Mouse (Mus musculus) MEL (cell line): ENCODE results near the gene Ern1. TPM values are rescaled to one million over a fixed set of nuclear protein-coding genes. Genes with fewer than 3 reads are reported as not detected.

ENCODE experiments used
- DNase-seq: peaks from one replicate; pipeline ENCODE4 v3.0.0; 2011; ENCODE audit warnings: low read depth, low spot score
- H3K27ac ChIP-seq: 2 replicates; pipeline ENCODE4 v1.5.1; 2012; ENCODE audit warnings: low read depth, mild to moderate bottlenecking, control low read depth, low read length, moderate library complexity; ENCODE audit not compliant: control insufficient read depth
- H3K27me3 ChIP-seq, 2 experiments: fragments of 150-350 bp in 1 of 2; sonication (generic) in 1 of 2; 2 replicates each; pipeline ENCODE4 v1.6.1; 2012; ENCODE audit warnings: low read length in 2 of 2, mild to moderate bottlenecking in 2 of 2, improper control_type of control experiment in 1 of 2, moderate library complexity in 1 of 2; ENCODE audit not compliant: insufficient read depth in 2 of 2, control insufficient read depth in 1 of 2
- H3K36me3 ChIP-seq, 2 experiments: 2 replicates each; pipeline ENCODE4 v1.6.1; 2012 to 2014; ENCODE audit warnings: low read length in 2 of 2, improper control_type of control experiment in 1 of 2, inconsistent platforms in 1 of 2, mild to moderate bottlenecking in 1 of 2; ENCODE audit not compliant: insufficient read depth in 2 of 2, control insufficient read depth in 1 of 2
- H3K4me1 ChIP-seq, 2 experiments: fragments of 150-350 bp in 1 of 2; sonication (generic) in 1 of 2; 2 replicates each; pipeline ENCODE4 v1.6.1; 2012; ENCODE audit warnings: low read length in 2 of 2, improper control_type of control experiment in 1 of 2, mild to moderate bottlenecking in 1 of 2; ENCODE audit not compliant: insufficient read depth in 2 of 2, control insufficient read depth in 1 of 2
- H3K4me3 ChIP-seq, 2 experiments: fragments of 150-350 bp in 1 of 2; sonication (generic) in 1 of 2; 2 replicates each; pipeline ENCODE4 v1.5.1; 2012; ENCODE audit warnings: low read depth in 2 of 2, low read length in 2 of 2, mild to moderate bottlenecking in 2 of 2, moderate library complexity in 2 of 2, control low read depth in 1 of 2, improper control_type of control experiment in 1 of 2; ENCODE audit not compliant: control insufficient read depth in 1 of 2, insufficient read depth in 1 of 2
- H3K79me2 ChIP-seq: 2 replicates; pipeline ENCODE4 v1.6.1; 2012; ENCODE audit warnings: mild to moderate bottlenecking, low read length, moderate library complexity; ENCODE audit not compliant: control insufficient read depth, poor library complexity, insufficient read depth
- H3K9ac ChIP-seq: 2 replicates; pipeline ENCODE4 v1.6.1; 2012; ENCODE audit warnings: low read depth, mild to moderate bottlenecking, control low read depth, low read length, moderate library complexity; ENCODE audit not compliant: control insufficient read depth, poor library complexity, severe bottlenecking
- H3K9me3 ChIP-seq: fragments of 150-350 bp; sonication (generic); replicated peaks from 2 replicates; pipeline ENCODE4 v1.6.1; 2012; ENCODE audit warnings: mild to moderate bottlenecking, low read length, improper control_type of control experiment, moderate library complexity; ENCODE audit not compliant: insufficient read depth
- BHLHE40 ChIP-seq: IDR thresholded peaks from 2 replicates; pipeline ENCODE4 v1.6.1; 2012; ENCODE audit warnings: low read depth, mild to moderate bottlenecking, inconsistent platforms, low read length, improper control_type of control experiment, borderline replicate concordance
- CHD1 ChIP-seq: IDR thresholded peaks from 2 replicates; pipeline ENCODE4 v1.6.1; 2012; ENCODE audit warnings: low read depth, mild to moderate bottlenecking, inconsistent platforms, low read length, improper control_type of control experiment
- CHD2 ChIP-seq: IDR thresholded peaks from 2 replicates; pipeline ENCODE4 v1.6.1; 2011; ENCODE audit warnings: low read length, improper control_type of control experiment
- CTCF ChIP-seq, 3 experiments: IDR thresholded peaks in 2 of 3; conservative IDR thresholded peaks in 1 of 3; 2 replicates each; pipeline ENCODE4 v1.5.1; 2011 to 2012; ENCODE audit warnings: low read length in 3 of 3, low read depth in 2 of 3, mild to moderate bottlenecking in 2 of 3, improper control_type of control experiment in 1 of 3, inconsistent platforms in 1 of 3, mixed read lengths in 1 of 3, moderate library complexity in 1 of 3; ENCODE audit not compliant: control insufficient read depth in 1 of 3, insufficient read depth in 1 of 3, poor library complexity in 1 of 3, severe bottlenecking in 1 of 3
- ELF1 ChIP-seq: IDR thresholded peaks from 2 replicates; pipeline ENCODE4 v1.6.1; 2014; ENCODE audit warnings: low read depth, mild to moderate bottlenecking, inconsistent platforms, low read length, improper control_type of control experiment, moderate library complexity
- ETS1 ChIP-seq: IDR thresholded peaks from 2 replicates; pipeline ENCODE4 v1.6.1; 2012; ENCODE audit warnings: low read depth, mild to moderate bottlenecking, inconsistent platforms, low read length, improper control_type of control experiment, moderate library complexity
- GABPA ChIP-seq: IDR thresholded peaks from 2 replicates; pipeline ENCODE4 v1.6.1; 2012; ENCODE audit warnings: low read depth, mild to moderate bottlenecking, inconsistent platforms, low read length, improper control_type of control experiment, moderate library complexity
- GATA1 ChIP-seq: IDR thresholded peaks from 2 replicates; pipeline ENCODE4 v1.6.1; 2011; ENCODE audit warnings: low read depth, low read length, improper control_type of control experiment
- HCFC1 ChIP-seq: IDR thresholded peaks from 2 replicates; pipeline ENCODE4 v1.6.1; 2012; ENCODE audit warnings: low read depth, mild to moderate bottlenecking, inconsistent platforms, low read length, improper control_type of control experiment, moderate library complexity
- JUND ChIP-seq: IDR thresholded peaks from 2 replicates; pipeline ENCODE4 v1.6.1; 2011; ENCODE audit warnings: low read depth, mild to moderate bottlenecking, improper control_type of control experiment, low read length
- KAT2A ChIP-seq: conservative IDR thresholded peaks from 2 replicates; pipeline ENCODE4 v1.6.1; 2012; ENCODE audit warnings: low read depth, low read length, improper control_type of control experiment, inconsistent platforms
- MAFK ChIP-seq: IDR thresholded peaks from 2 replicates; pipeline ENCODE4 v1.6.1; 2011; ENCODE audit warnings: low read depth, mild to moderate bottlenecking, low read length, improper control_type of control experiment, borderline replicate concordance
- MAX ChIP-seq: IDR thresholded peaks from 2 replicates; pipeline ENCODE4 v1.6.1; 2011; ENCODE audit warnings: low read length, improper control_type of control experiment
- MAZ ChIP-seq: IDR thresholded peaks from 2 replicates; pipeline ENCODE4 v1.6.1; 2012; ENCODE audit warnings: low read depth, mild to moderate bottlenecking, inconsistent platforms, low read length, improper control_type of control experiment
- MEF2A ChIP-seq: IDR thresholded peaks from 2 replicates; pipeline ENCODE4 v1.6.1; 2014; ENCODE audit warnings: low read depth, mild to moderate bottlenecking, inconsistent platforms, low read length, improper control_type of control experiment; ENCODE audit not compliant: poor library complexity, insufficient replicate concordance, severe bottlenecking; ENCODE audit errors: extremely low read depth
- MXI1 ChIP-seq: IDR thresholded peaks from 2 replicates; pipeline ENCODE4 v1.6.1; 2011; ENCODE audit warnings: mild to moderate bottlenecking, low read depth, low read length, improper control_type of control experiment
- MYB ChIP-seq: IDR thresholded peaks from 2 replicates; pipeline ENCODE4 v1.6.1; 2011; ENCODE audit warnings: mild to moderate bottlenecking, low read depth, low read length, improper control_type of control experiment
- MYC ChIP-seq: IDR thresholded peaks from 2 replicates; pipeline ENCODE4 v1.6.1; 2011; ENCODE audit warnings: low read depth, mild to moderate bottlenecking, low read length, improper control_type of control experiment, moderate library complexity
- NELFE ChIP-seq: IDR thresholded peaks from 2 replicates; pipeline ENCODE4 v1.6.1; 2011; ENCODE audit warnings: low read depth, low read length, improper control_type of control experiment
- NRF1 ChIP-seq: IDR thresholded peaks from 2 replicates; pipeline ENCODE4 v1.6.1; 2014; ENCODE audit warnings: low read depth, mild to moderate bottlenecking, inconsistent platforms, low read length, improper control_type of control experiment, moderate library complexity; ENCODE audit not compliant: poor library complexity, insufficient read depth, severe bottlenecking
- POLR2A ChIP-seq, 2 experiments: IDR thresholded peaks; 2 replicates each; pipeline ENCODE4 v1.6.1; 2011 to 2012; ENCODE audit warnings: low read length in 2 of 2, mild to moderate bottlenecking in 2 of 2, control low read depth in 1 of 2, improper control_type of control experiment in 1 of 2, low read depth in 1 of 2, moderate library complexity in 1 of 2; ENCODE audit not compliant: control insufficient read depth in 1 of 2, insufficient read depth in 1 of 2, poor library complexity in 1 of 2
- RCOR1 ChIP-seq: IDR thresholded peaks from 2 replicates; pipeline ENCODE4 v1.6.1; 2012; ENCODE audit warnings: low read depth, mild to moderate bottlenecking, inconsistent platforms, low read length, improper control_type of control experiment
- SIN3A ChIP-seq: IDR thresholded peaks from 2 replicates; pipeline ENCODE4 v1.6.1; 2012; ENCODE audit warnings: low read length, improper control_type of control experiment, inconsistent platforms
- SMC3 ChIP-seq: IDR thresholded peaks from 2 replicates; pipeline ENCODE4 v1.6.1; 2011; ENCODE audit warnings: low read depth, low read length, improper control_type of control experiment
- TAL1 ChIP-seq: IDR thresholded peaks from 2 replicates; pipeline ENCODE4 v1.6.1; 2012; ENCODE audit warnings: mild to moderate bottlenecking, inconsistent platforms, low read length, moderate library complexity, mixed read lengths
- TCF12 ChIP-seq: IDR thresholded peaks from 2 replicates; pipeline ENCODE4 v1.6.1; 2014; ENCODE audit warnings: low read depth, mild to moderate bottlenecking, inconsistent platforms, low read length, improper control_type of control experiment, moderate library complexity
- USF1 ChIP-seq: IDR thresholded peaks from 2 replicates; pipeline ENCODE4 v1.6.1; 2014; ENCODE audit warnings: low read depth, mild to moderate bottlenecking, inconsistent platforms, low read length, improper control_type of control experiment, moderate library complexity
- USF2 ChIP-seq, 2 experiments: IDR thresholded peaks; 2 replicates each; pipeline ENCODE4 v1.6.1; 2011 to 2012; ENCODE audit warnings: improper control_type of control experiment in 2 of 2, low read length in 2 of 2, borderline replicate concordance in 1 of 2, inconsistent platforms in 1 of 2, low read depth in 1 of 2, mild to moderate bottlenecking in 1 of 2; ENCODE audit not compliant: insufficient read depth in 1 of 2
- ZC3H11A ChIP-seq: IDR thresholded peaks from 2 replicates; pipeline ENCODE4 v1.6.1; 2012; ENCODE audit warnings: low read depth, mild to moderate bottlenecking, inconsistent platforms, low read length, improper control_type of control experiment
- ZKSCAN1 ChIP-seq: IDR thresholded peaks from 2 replicates; pipeline ENCODE4 v1.6.1; 2012; ENCODE audit warnings: low read depth, mild to moderate bottlenecking, inconsistent platforms, low read length, improper control_type of control experiment, moderate library complexity
- ZNF384 ChIP-seq: IDR thresholded peaks from 2 replicates; pipeline ENCODE4 v1.6.1; 2012; ENCODE audit warnings: low read depth, mild to moderate bottlenecking, inconsistent platforms, low read length, improper control_type of control experiment
- polyA plus RNA-seq, 2 experiments: library from polyadenylated mRNA; stranded (reverse) in 1 of 2; unstranded in 1 of 2; fragments of >175 nt in 1 of 2; fragments of >200 nt in 1 of 2; gene quantifications; 2 replicates each; pipeline versions ENCODE4 v1.2.1 to v1.2.4; 2012; ENCODE audit warnings: low replicate concordance in 2 of 2, low read depth in 1 of 2; ENCODE audit not compliant: insufficient read length in 2 of 2, insufficient read depth in 1 of 2, missing spikeins in 1 of 2
- total RNA-seq: library from RNA; depleted of rRNA; stranded (reverse); fragments of 300-350 nt; gene quantifications from 2 replicates; pipeline ENCODE4 v1.2.3, GENCODE M21; 2012

The Ern1 gene
- total and polyA plus RNA-seq, 3 experiments, result 4.3 to 5.7 TPM; not detected in 1

DNA sequence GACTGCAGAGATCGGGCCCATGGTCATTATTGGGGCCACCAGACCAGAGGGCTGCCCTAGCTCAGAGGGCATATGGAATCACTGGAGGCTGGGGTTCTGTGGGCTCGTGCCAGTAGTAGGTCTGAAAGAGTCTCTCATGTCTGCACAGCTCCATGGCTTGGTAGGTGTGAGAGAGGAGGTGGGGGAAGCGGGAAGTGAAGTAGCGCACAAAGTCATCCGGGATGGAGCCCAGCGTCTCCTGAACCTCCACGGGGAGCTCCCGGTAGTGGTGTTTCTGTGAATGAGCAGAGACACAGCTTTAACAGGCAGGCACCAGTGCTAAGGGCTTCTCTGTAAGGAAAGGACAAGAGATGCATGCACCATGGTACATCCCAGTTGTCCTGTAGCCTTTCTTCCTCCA, 89.2 kb downstream of the Ern1 start:
- H3K27ac ChIP-seq, result no peak overlapping the region
- peaks cover 0 to 4% of the 10 kb centered on the region in 2 experiments; a peak in 2 of 4 replicates for H3K36me3 ChIP-seq
- no peak for TF ChIP-seq HCFC1
- TF ChIP-seq MAZ, result no peak
- TF ChIP-seq BHLHE40, result no peak
- no peak for TF ChIP-seq GABPA
- no peak for TF ChIP-seq NELFE
- no peak for TF ChIP-seq ZKSCAN1
- no peak for TF ChIP-seq ETS1
- TF ChIP-seq MAX, result no peak
- no peak for TF ChIP-seq TAL1
- no peak for TF ChIP-seq MAFK
- TF ChIP-seq CHD2, result no peak
- no peak for TF ChIP-seq POLR2A (IDR thresholded peaks at IDR 0.05; ENCODE audit: control insufficient read depth in 1 of 2, insufficient read depth in 1 of 2, low read depth in 1 of 2, low read length in 2 of 2, poor library complexity in 1 of 2)
- no peak for TF ChIP-seq CHD1
- no peak for TF ChIP-seq MYB
- TF ChIP-seq KAT2A, result no peak
- TF ChIP-seq RCOR1, result no peak
- TF ChIP-seq, all 39 proteins: peak for 0
- Histone ChIP-seq H3K4me3 (no peak overlapping the region), H3K79me2 (no peaks in the 10 kb centered on the region), H3K4me1 (no peaks in the 10 kb centered on the region), H3K9me3 (no peaks in the 10 kb centered on the region), H3K9ac (no peak overlapping the region), H3K27me3 (no peaks in the 10 kb centered on the region)
- no peak for DNase-seq

DNA sequence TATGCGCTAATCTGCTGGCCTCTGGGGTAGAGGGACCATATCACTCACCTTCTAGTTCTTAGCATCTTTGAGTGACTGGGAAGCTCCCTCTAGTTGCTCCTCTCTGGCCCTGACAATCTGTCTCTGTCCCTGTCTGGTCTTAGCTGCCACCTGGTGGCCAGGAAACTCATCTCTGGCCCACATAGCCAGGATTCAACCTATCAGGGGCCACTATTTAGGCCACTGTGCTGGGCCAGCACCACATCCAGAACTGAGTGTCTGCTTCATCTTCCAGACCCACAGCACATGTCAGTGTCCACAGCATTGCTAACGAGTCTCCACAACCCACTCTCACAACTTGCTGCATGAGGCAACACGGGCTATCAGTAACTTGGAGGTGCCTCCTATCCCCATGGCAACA, 90.0 kb downstream of the Ern1 start:
- DNase-seq, result peak; percentile 53
- Histone ChIP-seq H3K9me3 (no peaks in the 10 kb centered on the region), H3K36me3 (peaks cover 2 to 4% of the 10 kb centered on the region in 2 experiments; a peak in 2 of 4 replicates), H3K79me2 (no peaks in the 10 kb centered on the region), H3K27me3 (no peaks in the 10 kb centered on the region), H3K4me1 (no peaks in the 10 kb centered on the region), H3K4me3 (no peak overlapping the region), H3K27ac (no peak overlapping the region), H3K9ac (no peak overlapping the region)
- no peak for TF ChIP-seq GATA1
- TF ChIP-seq BHLHE40, result no peak
- TF ChIP-seq ZC3H11A, result no peak; the same call in 1 of the 2 replicates
- TF ChIP-seq NRF1, result no peak
- no peak for TF ChIP-seq MAZ
- peak; percentile 79 for TF ChIP-seq SMC3
- TF ChIP-seq MYC, result no peak
- TF ChIP-seq ETS1, result no peak
- 0 out of 2 replicates have a peak, but pooled peaks have one; percentile 19 for TF ChIP-seq NELFE
- TF ChIP-seq CTCF (IDR thresholded peaks at IDR 0.05 in 2 of 3, conservative IDR thresholded peaks at IDR 0.05 in 1 of 3; ENCODE audit: control insufficient read depth in 1 of 3, insufficient read depth in 1 of 3, low read depth in 2 of 3, low read length in 3 of 3, poor library complexity in 1 of 3, severe bottlenecking in 1 of 3), result peak; percentile 46 to 75 (median 63)
- no peak for TF ChIP-seq ELF1
- no peak for TF ChIP-seq MAX
- TF ChIP-seq GABPA, result no peak
- TF ChIP-seq USF1, result no peak
- TF ChIP-seq HCFC1, result no peak
- no peak for TF ChIP-seq MXI1
- 0 out of 2 replicates have a peak, but pooled peaks have one; percentile 17 for TF ChIP-seq SIN3A
- TF ChIP-seq MAFK, result no peak
- no peak for TF ChIP-seq JUND
- no peak for TF ChIP-seq MEF2A
- no peak for TF ChIP-seq MYB
- no peak for TF ChIP-seq TAL1
- no peak for TF ChIP-seq USF2 (IDR thresholded peaks at IDR 0.05; ENCODE audit: borderline replicate concordance in 1 of 2, insufficient read depth in 1 of 2, low read depth in 1 of 2, low read length in 2 of 2)
- TF ChIP-seq TCF12, result no peak
- no peak for TF ChIP-seq ZNF384
